Mouse (Mus musculus): ENCODE results near the gene Rab8b. TPM values are rescaled to one million over a fixed set of nuclear protein-coding genes. Genes with fewer than 3 reads are reported as not detected.

The Rab8b gene
- 14.3 and 18.5 TPM in 2 replicates for polyA plus RNA-seq (2015; fragmentation: Nextera tagmentation; extraction: Ambion mirVana)

DNA sequence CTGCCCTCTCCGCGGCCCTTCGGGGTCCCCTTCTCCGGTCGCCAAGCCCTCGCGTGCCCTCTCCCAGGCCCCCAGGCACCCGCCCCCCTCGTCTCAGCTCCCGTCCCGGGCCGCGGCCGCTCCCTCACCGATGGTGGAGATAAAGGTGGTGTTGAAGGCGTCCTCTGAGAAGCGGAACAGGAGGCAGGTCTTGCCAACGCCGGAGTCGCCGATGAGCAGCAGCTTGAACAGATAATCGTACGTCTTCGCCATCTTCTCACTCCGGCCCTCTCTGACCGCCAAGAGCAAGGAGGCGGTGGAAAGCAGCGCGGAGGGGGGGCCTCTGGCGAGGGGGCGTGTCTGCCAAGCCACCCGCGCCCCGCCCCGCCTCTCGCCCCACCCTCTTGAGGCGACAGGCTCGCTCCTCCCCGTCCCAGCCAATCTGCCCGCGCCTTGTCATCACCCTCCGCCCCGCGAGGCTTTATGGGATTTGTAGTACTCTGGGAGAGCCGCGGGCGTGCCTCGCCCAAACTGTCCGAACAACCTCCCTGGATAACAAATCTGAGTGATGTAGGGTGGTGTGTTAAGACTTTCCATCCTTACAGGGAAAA, at the start of gene Rab8b:
Gene Rab8b, minus strand, starts transcription at position 306 of the 590 bp plus-strand sequence.
- peak within 1 kb of the TSS; percentile 86 for H3K4me2 ChIP-seq
- peaks cover 29% of the 10 kb centered on the region for H3K4me1 ChIP-seq (replicated peaks)
- under 1% methylated on average over 44 of the region's 49 CpGs for WGBS
- no peaks in the 10 kb centered on the region for H3K36me3 ChIP-seq
- no peaks in the 10 kb centered on the region for H3K27me3 ChIP-seq
- peak; percentile 98 for ATAC-seq (replicated peaks; ENCODE audit: insufficient number of reproducible peaks, insufficient read depth, low FRiP score, low read depth)
- H3K9me3 ChIP-seq (replicated peaks), result no peaks in the 10 kb centered on the region
- peak within 1 kb of the TSS; percentile 86 for H3K27ac ChIP-seq
- H3K9ac ChIP-seq, result peak within 1 kb of the TSS; percentile 91
- peak within 1 kb of the TSS; percentile 96 for H3K4me3 ChIP-seq

- peaks cover 5% of the 10 kb centered on the region for H3K36me3 ChIP-seq
- H3K27ac ChIP-seq, result no peak overlapping the region
- no peak overlapping the region for H3K4me2 ChIP-seq
- H3K9me3 ChIP-seq (replicated peaks), result no peaks in the 10 kb centered on the region
- no peaks in the 10 kb centered on the region for H3K27me3 ChIP-seq
- H3K4me1 ChIP-seq (replicated peaks), result no peaks in the 10 kb centered on the region
- H3K4me3 ChIP-seq, result no peak overlapping the region
- 85% methylated on average over 8 of the region's 8 CpGs for WGBS
- H3K9ac ChIP-seq, result no peak overlapping the region
- ATAC-seq (replicated peaks; ENCODE audit: insufficient number of reproducible peaks, insufficient read depth, low FRiP score, low read depth), result no peak
Observed at GRCm38 (mm10) chr9:66967492-66967891, 48.0 kb upstream of the Rab8b start.

GRCm38 (mm10) chr9:66961478-66961877, 42.0 kb upstream of the Rab8b start:
- Histone ChIP-seq H3K27me3 (no peaks in the 10 kb centered on the region), H3K9ac (no peak overlapping the region), H3K4me1 (replicated peaks) (no peaks in the 10 kb centered on the region), H3K4me2 (no peak overlapping the region), H3K9me3 (replicated peaks) (no peaks in the 10 kb centered on the region), H3K4me3 (no peak overlapping the region), H3K27ac (no peak overlapping the region), H3K36me3 (no peaks in the 10 kb centered on the region)
- 72% methylated on average over 3 of the region's 3 CpGs for WGBS
- ATAC-seq (replicated peaks; ENCODE audit: insufficient number of reproducible peaks, insufficient read depth, low FRiP score, low read depth), result no peak

GRCm38 (mm10) chr9:66957451-66957850, 38.0 kb upstream of the Rab8b start:
- no peak for ATAC-seq (replicated peaks; ENCODE audit: insufficient number of reproducible peaks, insufficient read depth, low FRiP score, low read depth)
- 95% methylated on average over 3 of the region's 3 CpGs for WGBS

DNA sequence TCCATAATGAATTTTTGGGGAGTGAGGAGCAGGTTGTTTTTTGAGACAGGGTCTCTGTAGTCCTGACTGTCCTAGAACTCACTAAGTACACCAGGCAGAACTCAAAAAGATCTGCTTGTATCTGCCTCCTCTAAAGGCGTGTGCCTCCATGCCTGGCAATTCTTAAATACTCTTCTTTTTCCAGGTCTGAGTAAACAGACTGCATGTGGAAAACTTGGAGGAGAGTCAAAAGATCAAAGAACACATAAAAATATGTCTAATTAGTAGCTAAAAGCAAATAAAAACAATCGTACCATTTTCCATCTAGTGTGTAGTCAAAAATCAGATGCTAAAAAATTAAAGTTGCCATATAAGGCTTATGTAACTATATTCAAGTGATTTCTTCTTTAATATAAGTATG, 33.4 kb upstream of the Rab8b start:
- WGBS, result 79% methylated on average over 2 of the region's 2 CpGs
- H3K4me3 ChIP-seq, result no peak overlapping the region

More at GRCm38 (mm10) chr9:66957451-66957850, 38.0 kb upstream of the Rab8b start:
- Histone ChIP-seq H3K27me3 (no peaks in the 10 kb centered on the region), H3K36me3 (no peaks in the 10 kb centered on the region), H3K4me1 (replicated peaks) (no peaks in the 10 kb centered on the region), H3K27ac (no peak overlapping the region), H3K4me3 (no peak overlapping the region), H3K9me3 (replicated peaks) (no peaks in the 10 kb centered on the region), H3K9ac (no peak overlapping the region), H3K4me2 (no peak overlapping the region)

GRCm38 (mm10) chr9:66952321-66952720, 32.8 kb upstream of the Rab8b start:
- Histone ChIP-seq H3K36me3 (peaks cover 11% of the 10 kb centered on the region; the same call in 1 of the 2 replicates), H3K27ac (no peak overlapping the region), H3K4me3 (no peak overlapping the region), H3K9me3 (replicated peaks) (no peaks in the 10 kb centered on the region), H3K9ac (no peak overlapping the region), H3K4me2 (no peak overlapping the region), H3K4me1 (replicated peaks) (no peaks in the 10 kb centered on the region), H3K27me3 (no peaks in the 10 kb centered on the region)
- ATAC-seq (replicated peaks; ENCODE audit: insufficient number of reproducible peaks, insufficient read depth, low FRiP score, low read depth), result no peak
- 75% methylated on average over 8 of the region's 8 CpGs for WGBS

More for the DNA sequence above, 33.4 kb upstream of the Rab8b start:
- H3K36me3 ChIP-seq, result peaks cover 11% of the 10 kb centered on the region; the same call in 1 of the 2 replicates
- H3K9me3 ChIP-seq (replicated peaks), result no peaks in the 10 kb centered on the region
- no peak overlapping the region for H3K9ac ChIP-seq
- ATAC-seq (replicated peaks; ENCODE audit: insufficient number of reproducible peaks, insufficient read depth, low FRiP score, low read depth), result no peak
- H3K27me3 ChIP-seq, result no peaks in the 10 kb centered on the region
- H3K27ac ChIP-seq, result no peak overlapping the region
- no peaks in the 10 kb centered on the region for H3K4me1 ChIP-seq (replicated peaks)
- no peak overlapping the region for H3K4me2 ChIP-seq

- Histone ChIP-seq H3K4me1 (replicated peaks) (peaks cover 10% of the 10 kb centered on the region), H3K4me2 (no peak overlapping the region), H3K4me3 (no peak overlapping the region), H3K9me3 (replicated peaks) (no peaks in the 10 kb centered on the region), H3K27ac (no peak overlapping the region), H3K27me3 (no peaks in the 10 kb centered on the region), H3K36me3 (peaks cover 11% of the 10 kb centered on the region; the same call in 1 of the 2 replicates), H3K9ac (no peak overlapping the region)
- no peak for ATAC-seq (replicated peaks; ENCODE audit: insufficient number of reproducible peaks, insufficient read depth, low FRiP score, low read depth)
- 93% methylated on average over 2 of the region's 2 CpGs for WGBS
Observed at GRCm38 (mm10) chr9:66948536-66948935, 29.0 kb upstream of the Rab8b start.

DNA sequence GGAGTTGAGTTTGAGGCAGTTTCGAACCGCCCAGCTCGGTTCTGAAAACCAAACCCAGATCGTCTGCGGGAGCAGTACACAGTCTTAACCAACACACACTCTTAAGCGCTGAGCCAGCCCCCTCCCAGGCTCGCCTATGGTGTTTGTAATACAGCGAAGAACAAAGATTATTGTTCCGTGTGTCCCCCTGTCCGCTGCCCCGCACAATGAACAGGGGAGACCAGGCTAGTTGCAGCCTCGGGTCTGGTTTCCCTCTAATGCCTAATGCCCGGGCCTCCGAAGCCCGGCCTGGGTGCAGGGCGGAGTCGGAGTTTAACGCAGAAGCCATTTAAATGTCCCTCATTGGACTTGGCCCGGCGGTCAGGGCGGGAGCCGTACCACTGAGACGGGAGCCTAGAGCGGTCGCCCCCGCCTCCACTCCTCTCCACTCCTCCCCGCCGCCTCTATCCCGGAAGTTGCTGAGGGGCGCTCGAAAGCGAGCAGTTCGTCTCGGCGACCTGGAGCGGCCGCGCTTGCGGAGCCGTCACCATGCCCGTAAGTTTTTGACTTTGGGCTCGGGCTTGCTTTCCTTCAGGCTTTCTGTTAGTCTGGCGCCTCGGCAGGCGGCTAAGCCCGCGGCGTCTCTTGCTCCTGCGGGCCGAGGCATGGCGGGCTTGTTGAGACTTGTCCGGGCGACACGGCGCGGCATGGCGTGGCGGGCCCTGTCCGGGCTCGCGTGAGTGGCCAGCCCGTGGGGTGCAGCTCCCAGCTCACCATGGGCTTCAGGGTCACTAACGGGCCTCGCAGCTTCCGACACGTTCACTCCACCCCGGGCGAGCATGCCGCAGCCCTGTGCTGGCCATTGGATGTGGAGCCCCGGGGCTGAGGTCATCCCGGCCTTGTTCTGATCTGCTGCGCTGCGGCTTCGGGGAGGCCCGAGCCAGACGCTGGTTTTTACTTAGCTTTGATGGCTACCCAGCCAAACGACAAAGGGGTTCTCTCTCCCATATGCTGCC, 26.5 kb upstream of the Rab8b start, which contains the start of gene Rps27l:
Gene Rps27l, plus strand, starts transcription at position 440 of the 995 bp plus-strand sequence.
- ATAC-seq (replicated peaks; ENCODE audit: insufficient number of reproducible peaks, insufficient read depth, low FRiP score, low read depth), result peak; percentile 98
- no peaks in the 10 kb centered on the region for H3K9me3 ChIP-seq (replicated peaks)
- H3K27ac ChIP-seq, result peak within 1 kb of the TSS; percentile 92
- peak within 1 kb of the TSS; percentile 75 for H3K9ac ChIP-seq
- H3K4me3 ChIP-seq, result peak within 1 kb of the TSS; percentile 70
- peaks cover 11% of the 10 kb centered on the region; the same call in 1 of the 2 replicates for H3K36me3 ChIP-seq
- WGBS, result under 1% methylated on average over 77 of the region's 77 CpGs
- H3K4me2 ChIP-seq, result peak within 1 kb of the TSS; percentile 91
- H3K27me3 ChIP-seq, result no peaks in the 10 kb centered on the region
- peaks cover 10% of the 10 kb centered on the region for H3K4me1 ChIP-seq (replicated peaks)

DNA sequence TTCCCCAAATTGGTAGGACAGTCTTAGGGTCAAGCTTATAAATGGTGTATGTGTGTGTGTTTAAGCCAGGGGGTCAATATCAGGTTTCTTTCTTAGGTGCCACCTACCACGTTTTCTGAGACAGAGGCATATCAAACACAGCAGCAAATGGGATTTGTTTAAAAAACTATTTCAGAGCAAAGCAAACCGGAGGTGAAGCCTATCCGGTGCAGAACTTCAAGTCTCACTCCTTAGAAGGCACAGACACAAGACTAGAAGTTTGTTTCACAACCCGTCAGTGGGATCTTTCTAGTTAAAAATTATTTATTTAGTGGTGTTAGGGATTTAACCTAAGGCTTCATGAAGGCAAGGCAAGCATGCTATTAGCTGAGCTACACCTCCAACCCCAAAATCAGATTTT, 25.7 kb upstream of the Rab8b start:
- Histone ChIP-seq H3K4me3 (peak overlapping the region; percentile 70), H3K27me3 (no peaks in the 10 kb centered on the region), H3K9me3 (replicated peaks) (no peaks in the 10 kb centered on the region), H3K4me1 (replicated peaks) (peaks cover 10% of the 10 kb centered on the region), H3K36me3 (peaks cover 11% of the 10 kb centered on the region; the same call in 1 of the 2 replicates), H3K9ac (peak overlapping the region; percentile 75), H3K27ac (peak overlapping the region; percentile 92), H3K4me2 (peak overlapping the region; percentile 91)
- WGBS, result 18% methylated on average over 4 of the region's 4 CpGs
- ATAC-seq (replicated peaks; ENCODE audit: insufficient number of reproducible peaks, insufficient read depth, low FRiP score, low read depth), result no peak

GRCm38 (mm10) chr9:66938836-66939235, 19.3 kb upstream of the Rab8b start:
- Histone ChIP-seq H3K4me2 (no peak overlapping the region), H3K9me3 (replicated peaks) (no peaks in the 10 kb centered on the region), H3K4me1 (replicated peaks) (peaks cover 5% of the 10 kb centered on the region; the same call in 1 of the 2 replicates), H3K9ac (no peak overlapping the region), H3K27ac (no peak overlapping the region), H3K4me3 (no peak overlapping the region), H3K36me3 (no peaks in the 10 kb centered on the region), H3K27me3 (no peaks in the 10 kb centered on the region)
- ATAC-seq (replicated peaks; ENCODE audit: insufficient number of reproducible peaks, insufficient read depth, low FRiP score, low read depth), result no peak
- 2% methylated on average over 4 of the region's 4 CpGs for WGBS

- H3K9me3 ChIP-seq (replicated peaks), result no peaks in the 10 kb centered on the region
Observed at GRCm38 (mm10) chr9:66937507-66937906, 18.0 kb upstream of the Rab8b start.

More at GRCm38 (mm10) chr9:66937507-66937906, 18.0 kb upstream of the Rab8b start:
- no peaks in the 10 kb centered on the region for H3K27me3 ChIP-seq
- H3K4me1 ChIP-seq (replicated peaks), result peaks cover 5% of the 10 kb centered on the region; the same call in 1 of the 2 replicates
- WGBS, result 36% methylated on average over 8 of the region's 8 CpGs
- H3K36me3 ChIP-seq, result no peaks in the 10 kb centered on the region
- no peak overlapping the region for H3K27ac ChIP-seq
- no peak overlapping the region for H3K4me2 ChIP-seq
- no peak overlapping the region for H3K9ac ChIP-seq
- H3K4me3 ChIP-seq, result no peak overlapping the region
- no peak for ATAC-seq (replicated peaks; ENCODE audit: insufficient number of reproducible peaks, insufficient read depth, low FRiP score, low read depth)

All from heart, embryonic 15.5 days (tissue).